Mouse (Mus musculus) liver, adult 2 months (tissue): ENCODE data around the gene Lepr.

Experiments
- CTCF ChIP-seq: fragments of 200-500 bp; IDR thresholded peaks from 2 replicates; pipeline ENCODE4 v1.5.1; 2011; ENCODE audit warnings: low read depth, low read length, control low read depth
- POLR2A ChIP-seq: fragments of 200-500 bp; IDR thresholded peaks from 2 replicates; pipeline ENCODE4 v1.6.1; 2011; ENCODE audit warnings: low read length, control low read depth; ENCODE audit not compliant: insufficient read depth; ENCODE audit errors: extremely low read depth

GRCm38 (mm10) chr4:101700892-101701640 is 16.1 kb upstream of the Lepr start:
- TF ChIP-seq POLR2A (no peak), CTCF (no peak)
